Mouse (Mus musculus) gastrocnemius, adult 2 months (tissue): Measurements from ENCODE around the gene Gm11939. TPM values are rescaled to one million over a fixed set of nuclear protein-coding genes. Genes with fewer than 3 reads are reported as not detected.
A peak's percentile ranks its signal among the peaks of the same experiment; 100 is the strongest.
"Not testable (repeated sequence)": the region's sequence is repeated elsewhere in the genome, so short reads cannot be mapped to it uniquely, and the experiment has no call there.

Source experiments
- DNase-seq: peaks from one replicate; pipeline ENCODE4 v3.0.0; 2022
- H3K27ac ChIP-seq: fragments of 200-600 bp; 2 replicates; pipeline ENCODE4 v1.8.1; 2022; ENCODE audit warnings: mild to moderate bottlenecking
- H3K4me3 ChIP-seq: fragments of 200-600 bp; 2 replicates; pipeline ENCODE4 v1.8.1; 2022; ENCODE audit warnings: mild to moderate bottlenecking, moderate library complexity
- CTCF ChIP-seq: fragments of 200-600 bp; IDR thresholded peaks from 2 replicates; pipeline ENCODE4 v1.8.1; 2022; ENCODE audit warnings: antibody characterized with exemption, mild to moderate bottlenecking, moderate library complexity
- intact Hi-C: fragments of 180-260 bp; cut with DNase I; formaldehyde crosslinking; loops from one replicate; pipeline ENCODE4 v1.15.1; 2025
- long read RNA-seq, 2 experiments: library from polyadenylated mRNA; stranded (forward); transcript quantifications; one replicate each; pipeline ENCODE4 v2.0.0; 2021
- total RNA-seq, 2 experiments: library from RNA; stranded (reverse); gene quantifications; 2 replicates each; pipeline ENCODE4 v1.2.3; 2021

Gene Gm11939
- not detected for total RNA-seq
- long read RNA-seq, experiment 1: 0 reads
- long read RNA-seq, experiment 2: 0 reads

DNA sequence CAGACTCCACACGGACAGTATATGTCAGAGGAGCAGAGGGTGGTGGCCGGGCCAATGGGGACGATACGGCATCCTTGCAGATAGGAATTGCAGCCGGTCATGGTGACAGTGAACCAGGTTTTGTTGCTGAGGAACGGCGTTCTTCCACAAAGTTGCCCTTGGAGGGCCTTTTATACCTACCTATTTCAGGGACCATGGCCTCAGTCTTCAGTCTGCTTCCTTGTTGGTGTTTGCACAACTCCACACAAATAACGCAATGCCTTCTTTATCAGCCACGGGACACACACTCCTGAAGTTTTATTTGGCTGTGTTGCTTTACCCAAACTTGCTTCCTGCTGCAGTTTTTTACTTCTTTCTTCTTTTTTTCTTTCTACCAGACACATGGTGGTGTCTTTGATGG lies at the start of gene Gm11939:
TSS of gene Gm11939 (minus strand) at position 101 of the 400 bp plus-strand sequence.
- DNase-seq: no peak
- no peak within 1 kb of the TSS for H3K27ac ChIP-seq
- intact Hi-C loops: no loop called here
- no peak for TF ChIP-seq CTCF
- no peak within 1 kb of the TSS for H3K4me3 ChIP-seq

DNA sequence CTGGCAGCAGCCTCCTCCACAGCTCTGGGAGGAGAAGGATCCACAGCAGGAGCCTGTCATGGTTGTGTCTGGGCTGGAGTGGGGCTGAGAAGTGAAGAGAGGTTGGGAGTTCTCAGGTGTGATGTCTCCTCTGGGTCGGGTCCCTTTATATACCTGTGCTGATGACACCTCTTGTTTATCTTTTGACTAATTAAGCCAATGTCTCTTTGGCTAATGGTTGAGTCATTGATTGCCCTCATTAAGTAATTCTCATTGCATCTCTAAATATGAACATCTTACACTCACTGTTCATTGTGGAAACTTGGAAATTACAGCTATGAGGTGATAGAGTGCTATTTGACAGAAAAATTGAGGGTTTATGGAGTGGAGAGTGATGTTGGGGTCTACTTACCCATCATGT lies 43.9 kb upstream of the Gm11939 start, which contains the start of gene Gm11938:
TSS of gene Gm11938 (minus strand) at position 101 of the 400 bp plus-strand sequence.
- H3K27ac ChIP-seq, DNase-seq, intact Hi-C loops: not testable (repeated sequence)

DNA sequence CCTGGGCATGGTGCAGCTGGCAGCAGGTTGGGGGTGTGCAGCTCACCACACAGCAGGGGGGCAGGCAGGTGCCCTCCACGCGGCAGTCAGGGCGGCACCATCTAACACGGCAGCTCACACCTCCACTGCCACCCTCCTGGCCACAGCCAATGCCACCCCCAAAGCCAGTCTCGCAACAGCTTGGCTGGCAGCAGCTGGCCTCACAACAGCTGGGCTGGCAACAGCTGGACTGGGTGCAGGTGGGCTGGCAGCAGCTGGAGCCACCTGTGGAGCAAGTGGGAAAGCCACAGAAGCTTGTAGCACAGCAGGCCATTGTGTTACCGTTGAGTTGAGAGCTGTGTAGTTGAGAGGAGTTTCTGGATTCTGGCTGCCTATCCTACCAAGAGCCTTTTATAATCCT lies 38.5 kb upstream of the Gm11939 start, which contains the start of gene Krtap9-3:
TSS of gene Krtap9-3 (minus strand) at position 364 of the 400 bp plus-strand sequence.
- intact Hi-C loops, H3K27ac ChIP-seq, H3K4me3 ChIP-seq, DNase-seq: not testable (repeated sequence)

More for the DNA sequence above, 43.9 kb upstream of the Gm11939 start, which contains the start of gene Gm11938:
- not testable (repeated sequence) for H3K4me3 ChIP-seq

DNA sequence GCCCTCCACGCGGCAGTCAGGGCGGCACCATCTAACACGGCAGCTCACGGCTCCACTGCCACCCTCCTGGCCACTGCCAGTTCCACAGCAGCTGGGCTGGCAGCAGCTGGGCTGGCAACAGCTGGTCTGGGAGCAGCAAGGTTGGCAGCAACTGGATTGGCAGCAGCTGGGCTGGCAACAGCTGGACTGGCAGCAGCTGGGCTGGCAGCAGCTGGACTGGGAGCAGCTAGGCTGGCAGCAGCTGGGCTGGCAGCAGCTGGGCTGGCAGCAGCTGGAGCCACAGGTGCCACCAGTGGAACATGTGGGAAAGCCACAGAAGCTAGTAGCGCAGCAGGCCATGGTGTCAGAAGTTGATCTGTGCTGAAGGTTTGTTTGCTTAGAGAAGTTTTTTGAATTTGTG lies 31.7 kb upstream of the Gm11939 start, which contains the start of gene Krtap1-3:
TSS of gene Krtap1-3 (minus strand) at position 359 of the 400 bp plus-strand sequence.
- Histone ChIP-seq H3K4me3 (no peak within 1 kb of the TSS), H3K27ac (no peak within 1 kb of the TSS)
- DNase-seq: no peak
- intact Hi-C loops: no loop called here
- TF ChIP-seq CTCF: no peak

DNA sequence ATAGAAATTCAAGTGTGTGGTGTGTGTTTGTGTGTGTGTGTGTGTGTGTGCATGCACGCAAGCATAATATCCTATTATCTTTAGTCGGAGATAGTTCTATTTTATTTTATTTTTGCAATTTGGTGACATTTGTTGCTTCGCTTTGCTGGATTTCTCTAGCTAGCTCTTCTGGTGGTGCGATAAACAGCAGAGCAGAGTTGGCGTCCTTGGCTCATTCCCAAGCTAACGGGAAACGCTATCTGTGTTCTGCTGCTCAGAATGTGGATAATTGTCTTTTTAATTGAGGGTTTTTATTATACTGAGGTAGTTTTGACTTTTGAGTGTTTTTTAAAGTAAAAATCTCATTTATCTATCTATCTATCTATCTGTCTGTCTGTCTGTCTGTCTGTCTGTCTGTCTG lies 25.8 kb upstream of the Gm11939 start:
- no peak for TF ChIP-seq CTCF

DNA sequence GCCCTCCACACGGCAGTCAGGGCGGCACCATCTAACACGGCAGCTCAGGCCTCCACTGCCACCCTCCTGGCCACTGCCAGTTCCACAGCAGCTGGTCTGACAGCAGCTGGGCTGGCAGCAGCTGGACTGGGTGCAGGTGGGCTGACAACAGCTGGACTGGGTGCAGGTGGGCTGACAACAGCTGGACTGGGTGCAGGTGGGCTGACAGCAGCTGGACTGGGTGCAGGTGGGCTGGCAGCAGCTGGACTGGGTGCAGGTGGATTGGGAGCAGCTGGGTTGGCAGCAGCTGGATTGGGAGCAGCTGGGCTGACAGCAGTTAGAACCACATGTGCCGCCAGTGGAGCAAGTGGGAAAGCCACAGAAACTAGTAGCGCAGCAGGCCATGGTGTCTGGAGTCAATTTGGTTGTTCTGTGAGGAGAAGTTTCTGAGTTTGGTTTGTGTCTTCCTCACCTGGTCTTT lies 24.0 kb upstream of the Gm11939 start, which contains the start of gene Krtap1-4:
TSS of gene Krtap1-4 (minus strand) at position 410 of the 460 bp plus-strand sequence.
- no peak within 1 kb of the TSS for H3K27ac ChIP-seq
- intact Hi-C loops: no loop called here
- TF ChIP-seq CTCF: no peak
- DNase-seq: no peak
- no peak within 1 kb of the TSS for H3K4me3 ChIP-seq

More for the DNA sequence above, 25.8 kb upstream of the Gm11939 start:
- intact Hi-C loops: no loop called here
- Histone ChIP-seq H3K27ac (no peak overlapping the region), H3K4me3 (no peak overlapping the region)
- no peak for DNase-seq

DNA sequence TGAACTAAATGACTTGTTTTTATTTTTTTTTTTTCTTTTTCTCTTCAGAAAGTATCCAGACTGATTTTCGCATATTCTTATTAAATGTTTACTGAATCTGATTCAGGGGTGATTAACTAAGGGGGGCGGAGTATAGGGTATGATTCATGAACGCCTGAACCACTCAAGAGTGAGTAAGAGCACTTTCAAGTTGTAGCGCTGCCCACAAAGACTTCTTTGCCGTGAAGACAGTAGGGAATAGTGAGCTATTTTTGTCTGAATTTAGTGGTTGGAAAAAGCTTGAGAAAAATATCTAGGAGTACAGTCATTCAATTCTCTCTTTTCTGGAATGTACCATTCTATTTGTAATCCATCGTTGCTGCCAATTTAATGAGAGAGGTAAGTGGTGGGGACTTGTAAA lies 22.3 kb upstream of the Gm11939 start:
- no peak for TF ChIP-seq CTCF
- Histone ChIP-seq H3K4me3 (no peak overlapping the region), H3K27ac (no peak overlapping the region)
- no peak for DNase-seq
- intact Hi-C loops: no loop called here

DNA sequence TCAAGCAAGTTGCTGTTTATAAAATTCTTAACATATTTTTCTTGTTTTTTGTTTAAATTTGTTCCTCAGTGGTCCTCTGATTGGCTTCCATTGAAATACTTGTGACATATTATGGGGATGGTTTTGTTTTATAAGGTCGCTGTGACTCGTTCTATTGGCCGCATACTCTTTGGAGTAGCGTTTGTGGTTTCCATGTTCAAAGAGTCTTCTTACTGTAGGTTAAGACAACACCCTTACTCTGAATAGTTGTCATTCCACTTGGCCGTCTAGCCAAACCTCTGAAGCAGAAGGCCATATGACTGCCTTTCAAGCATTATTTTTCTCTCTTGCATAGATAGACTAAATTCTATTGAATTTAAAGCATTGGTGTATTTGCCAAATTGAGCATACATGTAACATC lies 21.8 kb upstream of the Gm11939 start:
- Histone ChIP-seq H3K27ac (no peak overlapping the region), H3K4me3 (no peak overlapping the region)
- DNase-seq: no peak
- intact Hi-C loops: no loop called here
- TF ChIP-seq CTCF: no peak

DNA sequence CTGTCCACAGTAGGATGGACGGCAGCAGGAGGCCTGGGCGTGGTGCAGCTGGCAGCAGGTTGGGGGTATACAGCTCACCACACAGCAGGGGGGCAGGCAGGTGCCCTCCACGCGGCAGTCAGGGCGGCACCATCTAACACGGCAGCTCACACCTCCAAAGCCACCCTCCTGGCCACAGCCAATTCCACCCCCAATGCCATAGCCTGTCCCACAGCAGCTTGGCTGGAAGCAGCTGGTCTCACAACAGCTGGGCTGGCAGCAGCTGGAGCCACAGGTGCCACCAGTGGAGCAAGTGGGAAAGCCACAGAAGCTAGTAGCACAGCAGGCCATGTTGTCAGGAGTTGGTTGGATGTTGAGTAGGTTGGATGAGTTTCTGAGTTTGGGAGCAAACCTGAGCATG lies 21.4 kb upstream of the Gm11939 start, which contains the start of gene Krtap1-5:
TSS of gene Krtap1-5 (minus strand) at position 381 of the 400 bp plus-strand sequence.
- Histone ChIP-seq H3K4me3 (no peak within 1 kb of the TSS), H3K27ac (no peak within 1 kb of the TSS)
- no peak for TF ChIP-seq CTCF
- intact Hi-C loops: no loop called here
- DNase-seq: no peak

DNA sequence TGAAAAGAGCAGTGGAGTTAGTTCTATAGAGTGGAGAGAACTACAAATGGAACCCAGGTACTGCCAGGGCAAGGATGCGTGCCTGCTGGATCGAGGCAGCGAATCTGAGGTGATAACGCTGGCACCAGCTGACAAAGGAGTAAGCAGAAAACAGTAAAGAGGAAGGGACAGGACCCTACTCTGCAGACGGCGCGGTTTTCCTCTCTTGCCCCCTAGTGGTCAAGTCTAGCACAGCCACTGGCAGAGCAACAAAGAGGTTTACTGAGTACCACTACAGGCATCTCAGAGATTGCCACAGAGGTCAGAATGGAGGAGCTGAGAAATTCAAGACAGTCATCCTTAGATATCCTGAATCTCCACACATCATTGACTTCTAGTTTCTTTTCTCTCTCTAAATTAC lies 14.8 kb upstream of the Gm11939 start:
- DNase-seq: peak; percentile 59
- intact Hi-C loops: loop anchor here (10.0 kb wide), 1 partner anchor 109 kb away; no protein-coding TSS in a partner anchor
- TF ChIP-seq CTCF: peak; percentile 87
- Histone ChIP-seq H3K4me3 (peak overlapping the region; percentile 19; the same call in 1 of the 2 replicates), H3K27ac (no peak overlapping the region)

DNA sequence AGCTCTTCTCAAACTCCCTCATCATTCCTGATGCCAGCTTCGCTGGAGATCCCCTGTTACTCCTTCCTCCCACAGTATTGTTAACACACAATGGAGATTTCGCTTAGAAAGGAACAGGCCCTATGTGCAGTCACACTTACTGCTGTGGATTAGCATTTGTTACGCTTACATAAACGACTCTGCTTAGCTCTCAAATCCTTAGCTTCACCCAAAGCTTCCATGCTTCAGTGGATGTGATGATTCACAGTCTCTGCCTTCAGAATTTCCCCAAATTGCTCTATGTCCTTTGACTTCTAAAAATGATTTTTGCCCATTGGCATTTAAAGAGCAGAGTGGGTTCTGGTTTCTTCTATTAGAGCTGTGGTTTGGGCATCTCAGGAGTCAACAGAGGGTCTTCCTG lies 13.9 kb upstream of the Gm11939 start:
- DNase-seq: no peak
- no peak for TF ChIP-seq CTCF
- Histone ChIP-seq H3K4me3 (no peak overlapping the region), H3K27ac (no peak overlapping the region)
- intact Hi-C loops: loop anchor here (10.0 kb wide), 1 partner anchor 108 kb away; no protein-coding TSS in a partner anchor

DNA sequence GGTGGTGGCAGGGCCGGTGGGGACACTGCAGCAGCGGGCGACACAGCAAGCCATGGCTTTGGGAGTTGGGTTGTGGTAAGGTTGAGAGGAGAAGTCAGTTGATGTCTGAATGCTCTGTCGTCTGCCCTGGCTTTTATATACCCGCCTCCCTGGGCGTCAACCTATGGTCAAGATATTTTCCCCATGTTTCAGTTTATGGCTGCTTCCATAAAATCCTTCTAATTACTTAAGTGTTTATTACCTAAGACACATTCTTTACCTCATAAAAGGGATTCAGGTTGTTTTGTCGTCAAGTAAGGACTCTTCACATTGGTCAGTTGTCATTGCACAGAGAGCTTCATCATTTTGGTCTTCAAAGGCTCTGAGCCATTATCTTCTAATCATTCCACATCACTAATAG lies 7.3 kb upstream of the Gm11939 start, which contains the start of gene Krtap3-1:
TSS of gene Krtap3-1 (minus strand) at position 101 of the 400 bp plus-strand sequence.
- H3K4me3 ChIP-seq: no peak within 1 kb of the TSS
- no peak for DNase-seq
- TF ChIP-seq CTCF: no peak
- intact Hi-C loops: no loop called here
- H3K27ac ChIP-seq: no peak within 1 kb of the TSS

DNA sequence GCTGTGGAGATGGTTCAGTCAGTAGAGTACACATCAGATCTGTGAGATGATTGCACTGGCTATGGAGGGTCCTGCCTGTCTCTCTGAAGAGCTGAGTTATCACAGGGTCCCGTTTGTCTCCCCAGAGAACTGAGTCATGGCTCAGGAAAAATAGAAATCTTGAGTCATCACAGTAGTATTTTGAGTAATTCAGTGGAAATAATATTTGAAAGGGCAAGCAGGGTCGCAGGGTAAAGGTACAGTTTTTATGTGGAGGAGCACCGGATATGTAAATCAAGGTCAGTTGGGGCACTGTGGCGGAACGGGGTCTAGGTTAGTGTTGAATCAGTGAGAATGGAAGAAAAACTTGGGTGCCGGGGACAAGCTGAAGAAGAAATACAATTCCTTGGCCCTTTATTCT lies 3.3 kb upstream of the Gm11939 start:
- Histone ChIP-seq H3K4me3 (no peak overlapping the region), H3K27ac (no peak overlapping the region)
- DNase-seq: no peak
- no peak for TF ChIP-seq CTCF
- intact Hi-C loops: no loop called here
